Mouse (Mus musculus) right cerebral cortex, postnatal 36 days (tissue): ENCODE measurements around the gene Vmn1r84.

ENCODE experiments used
- DNase-seq, 2 experiments: peaks; one replicate each; pipeline ENCODE4 v3.0.0; 2022; ENCODE audit warnings: low spot score in 2 of 2, mixed read lengths in 1 of 2

Gene Vmn1r84

DNA sequence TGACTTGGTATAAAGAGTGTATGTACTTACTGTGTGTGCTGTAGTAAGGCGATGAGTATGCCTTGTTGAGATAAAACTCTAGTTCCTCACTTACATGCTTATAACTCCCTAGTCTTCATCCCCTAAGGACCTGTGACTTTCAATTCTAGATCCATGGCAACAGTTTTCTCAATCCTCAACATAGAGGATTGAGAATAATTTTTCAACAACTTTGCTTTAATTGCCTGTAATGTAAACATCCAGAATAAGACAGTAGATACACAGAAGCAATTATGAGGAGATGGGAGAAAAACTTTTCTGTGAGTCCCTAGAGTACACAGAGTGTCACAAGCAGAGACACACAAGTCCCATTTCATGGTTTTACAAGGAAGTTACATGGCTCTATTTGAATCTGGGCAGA is at the start of gene Vmn1r84:
TSS of gene Vmn1r84 (minus strand) at position 101 of the 400 bp plus-strand sequence.
- DNase-seq = no peak

DNA sequence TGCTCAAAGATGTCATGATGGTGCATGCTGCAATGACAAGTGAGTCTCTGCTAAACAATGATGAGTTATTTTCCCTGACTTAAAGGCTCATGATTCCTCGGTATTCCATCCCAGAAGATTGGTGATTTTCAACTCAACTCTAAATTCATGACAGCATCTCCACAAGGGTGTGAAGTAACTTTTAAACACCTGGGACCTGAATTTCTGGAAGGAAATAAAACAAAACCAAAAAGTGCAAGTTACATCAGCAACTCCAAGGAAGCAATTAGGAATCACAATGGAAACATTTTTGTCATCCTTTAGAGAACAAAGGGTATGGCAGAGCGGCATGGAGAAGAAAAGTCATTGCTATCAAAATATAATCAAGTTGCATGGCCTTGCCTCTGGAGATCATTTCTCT is 39.7 kb downstream of the Vmn1r84 start, which contains the start of gene Vmn1r83:
TSS of gene Vmn1r83 (minus strand) at position 101 of the 400 bp plus-strand sequence.
- no peak for DNase-seq
